Mouse (Mus musculus) T-helper 1 cell (primary cell): ENCODE measurements around the gene Hist1h3b.

Experiments used
- in situ Hi-C: fragments of 300-600 bp; cut with MboI, MseI; formaldehyde crosslinking; loops from one replicate; pipeline ENCODE4 v1.15.1; 2025; ENCODE audit warnings: high pct_unique_total_duplicates

Gene Hist1h3b

GRCm38 (mm10) chr13:23766772-23767171 is 14.7 kb downstream of the Hist1h3b start:
- in situ Hi-C loops: loop anchor here (10.0 to 25.0 kb wide), 3 partner anchors 848 to 1979 kb away; partner anchors contain the start of genes Gmnn, Hist1h1b, Hist1h2an and Hist1h2bp

- in situ Hi-C loops: loop anchor here (10.0 to 25.0 kb wide), 3 partner anchors 846 to 1982 kb away; partner anchors contain the start of genes Gmnn, Hist1h1b, Hist1h2an and Hist1h2bp
Observed at GRCm38 (mm10) chr13:23768834-23769397, 16.8 kb downstream of the Hist1h3b start.

- in situ Hi-C loops: loop anchor here (10.0 to 25.0 kb wide), 3 partner anchors 845 to 1982 kb away; partner anchors contain the start of genes Gmnn, Hist1h1b, Hist1h2an and Hist1h2bp
Observed at GRCm38 (mm10) chr13:23769613-23770012, 17.5 kb downstream of the Hist1h3b start, which contains the start of gene Trim38. Trim38 (plus strand) TSS chr13:23769913.

GRCm38 (mm10) chr13:23772561-23773313 is 20.7 kb downstream of the Hist1h3b start:
- in situ Hi-C loops: loop anchor here (25.0 kb wide), 2 partner anchors 990 to 1985 kb away; partner anchors contain the start of genes Gmnn, Hist1h1b, Hist1h2an and Hist1h2bp

GRCm38 (mm10) chr13:23778339-23778738 is 26.3 kb downstream of the Hist1h3b start:
- in situ Hi-C loops: no loop called here

- in situ Hi-C loops: no loop called here
Observed at GRCm38 (mm10) chr13:23779025-23779424, 27.0 kb downstream of the Hist1h3b start.

GRCm38 (mm10) chr13:23792520-23792919 is 40.5 kb downstream of the Hist1h3b start:
- in situ Hi-C loops: no loop called here

- in situ Hi-C loops: loop anchor here (5.0 kb wide), 1 partner anchor 73 kb away; no protein-coding TSS in a partner anchor
Observed at GRCm38 (mm10) chr13:23799405-23799804, 47.3 kb downstream of the Hist1h3b start.
